Mouse (Mus musculus) ES-E14 (cell line): ENCODE measurements around the gene Sparc. TPM values are rescaled to one million over a fixed set of nuclear protein-coding genes. Genes with fewer than 3 reads are reported as not detected.

Experiments
- DNase-seq: peaks from one replicate; pipeline ENCODE4 v3.0.0-alpha.2; 2013; ENCODE audit warnings: low read depth, low spot score
- H3K27ac ChIP-seq: 2 replicates; pipeline ENCODE4 v1.5.1; 2012; ENCODE audit warnings: low read depth, mild to moderate bottlenecking, low read length, moderate library complexity, mixed read lengths; ENCODE audit not compliant: poor library complexity, insufficient read depth, severe bottlenecking
- H3K36me3 ChIP-seq: 2 replicates; pipeline ENCODE4 v1.6.1; 2012; ENCODE audit warnings: mild to moderate bottlenecking, low read length, moderate library complexity, mixed read lengths; ENCODE audit not compliant: control insufficient read depth, poor library complexity, insufficient read depth, severe bottlenecking
- H3K4me1 ChIP-seq, 2 experiments: fragments of 150-350 bp in 1 of 2; sonication (generic) in 1 of 2; 2 replicates each; pipeline ENCODE4 v1.6.1; 2012; ENCODE audit warnings: low read length in 2 of 2, mild to moderate bottlenecking in 1 of 2, mixed read lengths in 1 of 2; ENCODE audit not compliant: control insufficient read depth in 2 of 2, insufficient read depth in 2 of 2, poor library complexity in 1 of 2
- H3K4me3 ChIP-seq, 2 experiments: fragments of 150-350 bp in 1 of 2; sonication (generic) in 1 of 2; 2 replicates each; pipeline ENCODE4 v1.5.1; 2012; ENCODE audit warnings: low read length in 2 of 2, low read depth in 1 of 2, mild to moderate bottlenecking in 1 of 2, mixed read lengths in 1 of 2; ENCODE audit not compliant: insufficient read depth in 1 of 2, poor library complexity in 1 of 2, severe bottlenecking in 1 of 2
- H3K9ac ChIP-seq: 2 replicates; pipeline ENCODE4 v1.6.1; 2012; ENCODE audit warnings: low read depth, mild to moderate bottlenecking, low read length, mixed read lengths; ENCODE audit not compliant: poor library complexity, insufficient read depth, severe bottlenecking
- H3K9me3 ChIP-seq: fragments of 150-350 bp; sonication (generic); 2 replicates; pipeline ENCODE4 v1.6.1; 2012; ENCODE audit warnings: low read depth, mild to moderate bottlenecking, low read length; ENCODE audit not compliant: control insufficient read depth, insufficient read depth
- CHD2 ChIP-seq: IDR thresholded peaks from 2 replicates; pipeline ENCODE4 v1.6.1; 2014; ENCODE audit warnings: mild to moderate bottlenecking, low read depth, low read length, inconsistent platforms
- HCFC1 ChIP-seq: IDR thresholded peaks from 2 replicates; pipeline ENCODE4 v1.6.1; 2012; ENCODE audit warnings: low read length, inconsistent platforms, borderline replicate concordance; ENCODE audit not compliant: insufficient read depth
- MAFK ChIP-seq: IDR thresholded peaks from 2 replicates; pipeline ENCODE4 v1.6.1; 2014; ENCODE audit warnings: mild to moderate bottlenecking, low read depth, low read length, inconsistent platforms; ENCODE audit not compliant: insufficient read depth
- ZC3H11A ChIP-seq: IDR thresholded peaks from 2 replicates; pipeline ENCODE4 v1.6.1; 2012; ENCODE audit warnings: low read depth, mild to moderate bottlenecking, inconsistent platforms, low read length, borderline replicate concordance
- ZNF384 ChIP-seq: IDR thresholded peaks from 2 replicates; pipeline ENCODE4 v1.6.1; 2012; ENCODE audit warnings: low read depth, low read length, inconsistent platforms
- in situ Hi-C, 2 experiments: fragments of 600-800 bp; cut with MboI; formaldehyde crosslinking; loops; one replicate each; pipeline ENCODE4 v1.15.1; 2025; ENCODE audit warnings: low sequenced_read_pairs in 2 of 2, inconsistent platforms in 1 of 2; ENCODE audit not compliant: unreplicated experiment in 2 of 2
- total RNA-seq: library from RNA; depleted of rRNA; stranded (reverse); fragments of 300-350 nt; gene quantifications from 2 replicates; pipeline ENCODE4 v1.2.3, GENCODE M21; 2012

Gene Sparc
- total RNA-seq, 1 experiment = 485 TPM

- Histone ChIP-seq H3K9me3 (no peaks in the 10 kb centered on the region), H3K36me3 (no peaks in the 10 kb centered on the region), H3K9ac (no peak overlapping the region), H3K4me1 (peaks cover 16% of the 10 kb centered on the region in 2 experiments; a peak in 3 of 4 replicates), H3K4me3 (no peak overlapping the region), H3K27ac (no peak overlapping the region)
- DNase-seq = no peak
- TF ChIP-seq ZNF384 (no peak), ZC3H11A (no peak), HCFC1 (no peak), CHD2 (no peak), MAFK (no peak)
- in situ Hi-C loops = no loop called here
Observed at GRCm38 (mm10) chr11:55424746-55425360, 1.9 kb upstream of the Sparc start.

GRCm38 (mm10) chr11:55423756-55424155 lies 773 bp upstream of the Sparc start:
- H3K4me1 ChIP-seq = peaks cover 17 to 23% of the 10 kb centered on the region in 2 experiments; a peak in 3 of 4 replicates

GRCm38 (mm10) chr11:55419678-55420307 lies 3.2 kb downstream of the Sparc start:
- TF ChIP-seq ZC3H11A (no peak), ZNF384 (no peak), MAFK (no peak), CHD2 (no peak), HCFC1 (no peak)
- Histone ChIP-seq H3K4me1 (peaks cover 13 to 31% of the 10 kb centered on the region in 2 experiments), H3K9me3 (no peaks in the 10 kb centered on the region), H3K4me3 (peak overlapping the region; percentile 71 to 73), H3K36me3 (no peaks in the 10 kb centered on the region), H3K9ac (peak overlapping the region; percentile 62), H3K27ac (peak overlapping the region; percentile 57)
- in situ Hi-C loops = no loop called here
- no peak for DNase-seq

More at GRCm38 (mm10) chr11:55423756-55424155, 773 bp upstream of the Sparc start:
- Histone ChIP-seq H3K27ac (no peak overlapping the region), H3K9ac (no peak overlapping the region), H3K9me3 (no peaks in the 10 kb centered on the region), H3K4me3 (no peak overlapping the region), H3K36me3 (no peaks in the 10 kb centered on the region)
- in situ Hi-C loops = no loop called here
- DNase-seq = no peak
- TF ChIP-seq ZC3H11A (no peak), CHD2 (no peak), MAFK (no peak), HCFC1 (no peak)

- H3K9ac ChIP-seq = peak overlapping the region; percentile 62
- H3K4me1 ChIP-seq = peaks cover 13 to 32% of the 10 kb centered on the region in 2 experiments
- no peaks in the 10 kb centered on the region for H3K36me3 ChIP-seq
- no peaks in the 10 kb centered on the region for H3K9me3 ChIP-seq
- TF ChIP-seq HCFC1 = no peak
- in situ Hi-C loops = no loop called here
- peak overlapping the region; percentile 57 for H3K27ac ChIP-seq
- H3K4me3 ChIP-seq = peak overlapping the region; percentile 71 to 73
- DNase-seq = no peak
Observed at GRCm38 (mm10) chr11:55419296-55419677, 3.7 kb downstream of the Sparc start.
